Mouse (Mus musculus): ENCODE measurements at regions not wholly inside any gene's neighbourhood (a gene's known extent, or its start where the extent isn't known, plus 50 kb on each side); places are given as distances from the start of the nearest gene placed in this dataset.
"Not testable (repeated sequence)": the region's sequence is repeated elsewhere in the genome, so short reads cannot be mapped to it uniquely, and the experiment has no call there.

DNA sequence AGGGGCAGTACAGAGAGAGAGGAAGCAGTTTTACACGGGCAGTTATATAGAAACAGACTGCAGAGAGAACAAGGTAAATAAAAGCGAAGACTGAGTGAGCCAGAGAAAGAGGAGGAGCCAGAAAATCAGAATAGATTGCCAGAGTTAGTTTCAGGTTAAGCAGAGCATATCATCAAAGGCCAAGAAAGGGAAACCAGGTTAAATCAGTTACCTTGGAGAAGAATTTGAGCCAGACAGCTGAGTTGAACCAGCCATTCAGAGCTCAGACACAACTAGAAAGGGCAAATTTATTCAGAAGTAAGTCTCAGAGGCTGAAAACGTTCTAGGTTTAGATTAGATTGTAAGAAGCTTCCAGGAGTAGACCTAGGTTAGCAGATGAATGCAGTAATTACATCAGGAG, 858.6 kb downstream of the Adgrl3 start:
- in situ Hi-C loops (cut with MboI, MseI): no loop called here

DNA sequence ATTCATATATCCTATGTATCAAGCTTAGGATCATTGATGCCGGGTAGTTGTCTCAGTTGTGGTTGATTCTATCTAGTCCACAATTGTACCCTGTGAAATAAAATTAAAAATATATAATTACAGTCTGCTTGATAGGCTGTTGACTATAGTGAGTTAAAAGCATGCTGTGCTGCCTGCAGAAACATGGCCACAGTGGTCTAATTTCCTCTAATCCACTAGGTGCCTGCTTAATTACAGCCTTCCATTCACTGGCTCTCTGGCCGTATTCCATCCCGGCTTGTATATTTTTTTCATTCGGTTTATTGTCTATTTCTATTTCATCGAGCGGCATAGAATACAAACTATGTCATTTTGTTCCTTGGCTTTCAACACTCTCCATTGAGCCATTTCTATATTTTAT, 873.4 kb downstream of the Adgrl3 start:
- in situ Hi-C loops (cut with MboI, MseI): no loop called here

DNA sequence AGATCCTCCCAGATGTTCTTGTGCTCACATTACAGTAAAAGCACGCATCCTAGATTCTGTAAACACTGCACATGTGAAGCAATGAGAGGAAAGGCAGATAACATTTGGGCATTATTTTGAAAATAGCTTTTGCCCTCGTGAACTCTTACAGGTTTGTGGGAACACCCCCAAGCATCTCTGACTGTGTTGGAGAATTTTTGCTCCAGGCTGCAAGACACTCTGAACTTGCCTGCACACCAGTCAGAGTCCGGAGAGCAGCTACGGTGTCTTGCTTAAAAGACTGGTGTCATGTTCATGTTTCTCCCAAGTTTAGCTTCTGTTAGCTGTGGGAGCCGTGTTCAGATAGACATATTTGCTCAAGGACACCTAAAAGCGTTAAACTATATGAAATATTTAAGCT, 889.4 kb downstream of the Adgrl3 start:
- in situ Hi-C loops (cut with MboI, MseI): loop anchor here (10.0 kb wide), 1 partner anchor 755 kb away; no protein-coding TSS in a partner anchor

DNA sequence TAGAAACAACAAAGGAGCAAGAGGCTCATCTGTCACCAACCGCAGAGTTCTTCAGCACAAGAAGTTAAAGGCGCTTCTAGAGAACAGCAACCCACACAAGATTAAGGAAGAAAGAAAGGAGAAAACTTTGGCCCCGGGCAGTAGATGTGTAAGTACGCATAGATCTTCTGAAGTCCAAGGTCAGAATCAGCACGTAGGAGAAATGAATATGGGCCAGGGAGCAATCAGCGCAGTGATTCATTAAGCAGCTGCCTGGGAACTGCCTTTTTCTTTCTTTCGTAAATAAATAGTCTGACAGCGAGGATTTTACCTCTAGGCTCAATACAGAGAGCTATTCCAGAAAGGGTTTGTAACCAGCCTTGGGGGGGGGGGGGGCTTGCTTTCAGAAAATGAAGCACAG, 890.0 kb downstream of the Adgrl3 start:
- in situ Hi-C loops (cut with MboI, MseI): loop anchor here (10.0 kb wide), 1 partner anchor 755 kb away; no protein-coding TSS in a partner anchor

DNA sequence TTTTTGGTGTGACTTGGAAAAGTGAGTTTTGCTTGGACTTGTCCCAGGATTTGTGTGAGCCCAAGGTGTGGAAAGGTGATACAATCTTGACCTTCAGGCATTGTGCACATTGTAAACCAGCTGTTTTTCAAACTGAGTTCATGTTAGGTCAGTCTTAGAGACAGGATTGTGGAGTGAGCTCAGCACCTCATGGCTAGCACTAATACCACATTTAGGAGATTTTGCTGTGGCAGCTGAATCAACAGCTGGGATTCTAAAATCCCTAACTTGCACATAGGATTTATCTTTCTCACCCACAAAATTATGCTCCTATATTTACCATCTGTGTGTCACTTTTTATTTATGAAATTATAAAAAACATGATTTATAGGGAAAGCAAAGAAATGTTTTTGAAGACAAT, 896.7 kb downstream of the Adgrl3 start:
- in situ Hi-C loops (cut with MboI, MseI): no loop called here

DNA sequence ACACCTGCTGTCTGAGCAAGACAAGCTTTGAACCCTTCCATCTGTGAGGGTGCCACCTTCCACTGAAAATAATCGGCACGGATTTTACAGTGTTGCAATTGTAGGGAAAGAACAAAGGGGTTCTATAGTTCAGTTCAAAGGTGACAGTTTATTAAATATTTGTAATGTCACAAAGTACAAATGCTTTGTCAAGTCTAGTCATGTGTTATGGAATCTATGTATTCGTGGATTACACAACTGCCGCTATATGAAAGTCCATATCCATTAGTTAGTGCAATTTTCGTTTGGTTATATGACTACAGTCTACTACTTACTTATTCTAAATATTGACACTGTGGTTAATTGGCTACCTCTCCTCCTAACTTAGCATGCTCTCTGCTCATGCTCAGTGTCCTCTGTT, 920.9 kb downstream of the Adgrl3 start:
- in situ Hi-C loops (cut with MboI, MseI): no loop called here

DNA sequence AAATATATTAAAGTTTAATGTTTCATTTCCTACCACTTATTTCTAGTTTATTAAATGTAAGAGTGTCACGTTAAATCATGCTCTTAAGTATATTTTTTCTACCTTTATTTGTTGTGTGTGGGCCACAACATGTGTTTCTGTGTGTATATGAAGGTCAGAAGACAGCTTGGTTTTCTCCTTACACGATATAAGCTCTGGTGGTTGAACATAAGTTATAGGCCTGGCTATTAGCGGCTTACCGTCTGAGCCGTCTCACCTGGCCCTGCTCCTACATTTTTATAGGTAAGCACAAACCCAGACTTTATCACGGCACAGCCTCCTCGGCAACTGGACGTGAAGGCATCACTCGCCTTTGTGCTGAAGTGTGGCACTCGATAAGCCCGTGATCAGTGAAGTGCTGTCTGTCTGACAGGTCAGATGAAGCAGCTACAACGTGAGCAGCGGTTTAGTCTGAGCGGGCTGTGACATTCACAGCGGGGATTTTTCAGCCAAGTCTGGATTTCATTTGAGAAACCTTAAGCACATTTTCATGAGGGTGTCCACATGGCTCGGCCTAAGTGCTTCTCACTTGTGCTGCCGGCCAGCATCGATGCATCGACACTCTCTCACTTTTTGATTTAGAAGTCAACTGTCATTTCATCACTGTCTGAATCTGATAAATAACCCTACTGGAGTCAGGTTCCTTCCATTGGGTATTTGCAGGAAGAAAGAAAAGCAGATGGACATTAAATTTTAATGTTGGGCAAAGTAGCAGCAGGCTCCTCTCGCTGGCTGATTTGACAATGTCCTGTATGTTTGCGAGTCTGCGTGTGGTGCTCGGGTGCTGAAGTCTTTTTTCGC, 950.0 kb downstream of the Adgrl3 start:
- in situ Hi-C loops (cut with MboI, MseI): no loop called here

DNA sequence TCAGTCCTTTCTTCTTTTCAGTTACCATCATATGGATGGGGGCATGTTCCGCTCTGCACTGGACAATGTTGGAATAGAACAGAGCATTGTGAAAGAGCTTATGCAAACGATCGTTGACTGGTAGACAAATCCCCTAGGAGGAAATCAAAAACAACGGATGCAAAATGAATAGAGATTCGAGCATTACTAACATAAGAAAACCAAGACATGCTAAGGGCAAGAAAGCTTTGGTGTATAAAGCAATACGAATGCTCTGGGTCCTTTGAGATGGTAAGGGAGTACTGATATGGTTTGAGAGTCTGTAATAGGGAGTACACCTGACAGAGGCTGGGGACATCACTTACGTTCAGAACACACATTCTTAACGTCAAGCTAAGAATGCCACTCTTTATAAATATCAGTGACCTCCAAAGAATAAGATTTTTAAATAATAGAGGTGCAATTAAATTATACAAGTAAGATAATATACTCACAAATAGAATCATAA, 950.6 kb downstream of the Adgrl3 start:
- in situ Hi-C loops (cut with MboI, MseI): no loop called here

DNA sequence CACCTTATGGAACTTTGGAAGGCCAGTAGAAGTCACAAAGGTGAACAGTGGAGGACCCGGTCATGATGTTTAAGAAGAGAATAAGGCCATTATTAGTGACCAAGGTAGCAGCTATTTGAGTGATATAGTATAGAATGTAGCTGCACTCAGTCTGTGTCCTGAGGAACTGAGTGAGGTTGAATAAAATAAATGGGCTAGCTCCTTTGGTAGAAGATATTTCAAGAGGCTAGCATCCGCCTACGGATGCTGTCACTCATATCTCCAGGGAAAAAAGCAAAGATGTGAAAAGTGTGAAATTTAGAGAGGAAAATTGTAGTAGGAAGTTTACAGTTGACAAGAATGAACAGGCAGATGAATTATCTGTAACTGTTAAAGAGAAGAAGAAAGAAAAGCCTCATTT, 956.6 kb downstream of the Adgrl3 start:
- in situ Hi-C loops (cut with MboI, MseI): no loop called here

DNA sequence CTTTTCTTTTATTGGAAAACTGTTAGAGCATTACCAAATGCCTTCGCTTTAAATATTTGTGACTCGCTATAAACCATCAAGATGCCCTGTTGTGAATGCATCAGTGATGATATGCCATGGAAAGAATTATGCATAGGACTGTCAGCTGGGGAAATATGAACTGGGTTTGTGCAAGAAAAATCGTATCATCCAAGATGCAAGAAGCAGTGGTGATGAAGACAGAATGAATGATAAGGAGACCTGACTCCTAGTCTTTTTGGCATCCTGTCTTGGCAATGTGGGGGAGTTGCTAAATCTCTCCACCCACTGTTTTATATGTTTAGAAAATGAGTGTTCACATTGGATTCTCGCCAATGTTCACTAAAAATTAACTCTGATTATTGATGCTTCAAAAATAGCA, 963.4 kb downstream of the Adgrl3 start:
- in situ Hi-C loops (cut with MboI, MseI): no loop called here

DNA sequence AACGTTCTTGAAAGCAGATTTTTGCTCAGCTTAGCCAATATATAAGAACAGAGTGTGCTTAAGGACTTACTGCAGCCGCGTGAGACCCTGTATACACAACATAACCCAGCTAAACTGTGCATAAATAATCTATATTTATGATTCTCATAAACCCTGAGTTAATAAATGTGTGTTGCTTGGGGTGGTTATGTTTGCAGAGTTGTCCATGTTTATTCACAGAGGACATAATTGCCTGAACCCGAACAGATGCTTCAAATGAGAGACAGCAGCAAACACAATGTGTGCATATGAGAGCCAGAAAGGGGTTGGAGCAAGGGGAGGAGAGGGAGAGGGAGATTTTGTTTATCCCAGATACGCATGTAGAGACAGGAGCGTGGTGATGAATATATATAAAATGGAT, 968.1 kb downstream of the Adgrl3 start:
- in situ Hi-C loops (cut with MboI, MseI): no loop called here

DNA sequence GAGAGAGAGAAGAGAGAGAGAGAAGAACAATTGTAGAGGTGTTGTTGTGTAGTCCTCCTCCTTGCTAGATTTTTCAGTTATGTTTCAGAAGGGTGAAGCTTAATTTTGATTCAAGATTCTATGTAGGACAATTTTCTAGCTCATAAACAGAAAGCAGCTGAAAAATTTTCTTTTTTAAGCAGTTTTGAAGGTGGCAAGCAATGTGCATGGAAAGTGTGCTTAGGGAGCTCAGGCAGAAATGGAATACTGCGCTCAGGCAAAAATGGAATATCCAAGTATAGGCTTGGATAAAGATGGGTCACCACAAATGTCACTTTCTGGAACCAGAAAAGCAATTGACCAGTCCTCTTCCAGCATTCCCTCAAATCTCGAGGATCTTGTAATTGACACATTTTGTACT, 988.0 kb downstream of the Adgrl3 start:
- in situ Hi-C loops (cut with MboI, MseI): no loop called here

DNA sequence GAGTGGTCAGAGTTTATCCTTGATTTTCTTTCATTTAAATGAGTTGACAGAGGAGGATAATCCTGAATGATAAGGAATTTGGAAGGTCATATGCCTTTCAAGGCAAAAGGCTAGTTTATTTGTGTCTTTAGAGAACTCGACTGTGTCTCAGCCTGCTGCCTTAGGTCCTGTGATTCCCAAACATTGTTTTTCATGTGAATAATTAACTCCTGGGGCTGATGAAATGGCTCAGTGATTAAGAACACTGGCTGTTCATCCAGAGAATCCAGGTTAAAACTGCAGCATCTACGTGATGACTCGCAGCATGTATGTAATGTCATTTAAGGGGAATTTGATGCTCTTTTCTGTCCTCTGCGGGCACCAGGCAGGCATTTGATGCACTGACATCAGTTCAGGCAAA, 1004.2 kb downstream of the Adgrl3 start:
- in situ Hi-C loops (cut with MboI, MseI): loop anchor here (10.0 kb wide), 1 partner anchor 161 kb away; no protein-coding TSS in a partner anchor

DNA sequence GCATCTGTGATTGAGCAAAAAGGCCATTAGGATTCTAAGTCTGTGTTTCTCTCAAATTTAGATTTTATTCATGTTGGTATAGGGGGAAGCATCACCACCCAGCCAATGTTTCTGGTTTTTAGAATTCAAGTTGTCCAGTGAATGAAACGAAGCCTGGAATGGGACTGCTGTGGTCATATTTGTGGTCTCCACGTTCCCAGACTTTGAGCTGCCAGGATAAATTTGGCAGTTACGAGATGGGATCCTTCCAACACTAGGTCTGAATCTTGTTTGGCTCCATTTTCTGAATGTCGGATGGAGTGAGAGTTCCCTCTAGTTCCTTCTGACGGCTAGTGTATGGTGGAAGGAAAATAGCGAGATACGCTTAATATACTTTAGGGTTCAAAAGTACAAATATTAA, 1014.8 kb downstream of the Adgrl3 start:
- in situ Hi-C loops (cut with MboI, MseI): no loop called here

DNA sequence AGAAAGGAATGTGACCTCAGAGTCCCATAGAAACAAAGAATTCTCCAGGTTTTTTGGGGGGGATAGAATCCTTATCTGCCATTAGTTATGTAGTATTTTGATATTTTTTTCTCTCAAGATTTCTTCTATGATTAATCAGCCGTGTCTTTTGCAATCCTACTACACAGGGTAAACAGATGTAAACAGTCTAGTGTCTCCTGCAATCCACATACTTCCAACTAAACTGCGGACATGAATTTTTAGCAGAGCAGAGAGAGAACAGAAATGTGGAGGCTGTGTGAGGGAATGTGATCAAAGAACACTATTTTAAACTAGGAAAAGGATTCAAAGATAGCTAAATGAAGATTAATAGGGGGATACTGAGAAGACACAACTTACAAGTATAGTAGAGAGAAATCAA, 1026.2 kb downstream of the Adgrl3 start:
- in situ Hi-C loops (cut with MboI, MseI): no loop called here

DNA sequence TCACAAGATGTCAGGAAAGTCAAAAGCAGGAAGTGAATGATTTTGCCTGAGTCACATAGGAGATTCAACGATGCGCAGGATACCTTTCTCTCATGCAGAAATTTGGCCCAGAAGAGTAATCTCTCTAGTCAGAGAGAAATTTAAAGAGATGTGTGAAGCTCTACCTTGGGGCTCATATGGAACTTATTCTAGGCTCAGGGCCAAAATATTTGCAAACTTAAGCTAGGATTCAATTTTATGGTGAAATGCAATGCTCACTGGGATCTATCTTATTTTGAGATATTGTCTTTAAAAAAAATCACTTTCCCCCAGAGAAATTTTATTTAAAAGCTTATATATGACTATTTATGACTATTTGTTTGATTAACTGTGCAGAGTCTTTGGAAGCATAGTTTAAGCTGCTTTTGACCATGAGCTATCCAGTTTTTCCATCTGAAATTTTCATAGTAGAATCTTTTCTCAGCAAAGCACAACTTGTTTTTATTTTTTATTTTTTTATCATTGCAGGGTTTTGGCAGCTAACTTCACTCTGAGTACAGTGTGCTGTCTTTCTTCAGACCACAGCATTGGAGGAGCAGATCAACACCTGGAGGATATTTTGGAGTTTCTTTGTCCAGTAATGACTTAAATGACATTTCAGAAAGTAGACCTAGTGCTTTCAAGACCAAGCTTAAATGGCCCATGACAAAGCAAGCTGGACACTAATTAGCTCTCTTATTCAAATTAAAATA, 1039.3 kb downstream of the Adgrl3 start:
- in situ Hi-C loops (cut with MboI, MseI): no loop called here

DNA sequence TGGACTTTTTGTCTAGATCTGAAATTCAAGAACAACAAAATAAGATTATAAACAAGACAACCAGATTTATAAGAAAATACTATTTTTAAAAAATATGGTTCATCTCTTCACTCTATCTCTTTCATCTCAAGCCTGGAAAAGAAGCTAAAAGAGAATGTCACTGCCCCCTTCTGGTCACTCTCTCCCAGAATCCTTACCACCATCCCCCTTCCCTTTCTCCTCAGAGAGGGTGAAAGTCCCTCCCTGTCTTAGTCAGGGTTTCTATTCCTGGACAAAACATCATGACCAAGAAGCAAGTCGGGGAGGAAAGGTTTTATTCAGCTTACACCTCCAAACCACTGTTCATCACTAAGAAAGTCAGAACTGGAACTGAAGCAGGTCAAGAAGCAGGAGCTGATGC, 1040.7 kb downstream of the Adgrl3 start:
- in situ Hi-C loops (cut with MboI, MseI): no loop called here

DNA sequence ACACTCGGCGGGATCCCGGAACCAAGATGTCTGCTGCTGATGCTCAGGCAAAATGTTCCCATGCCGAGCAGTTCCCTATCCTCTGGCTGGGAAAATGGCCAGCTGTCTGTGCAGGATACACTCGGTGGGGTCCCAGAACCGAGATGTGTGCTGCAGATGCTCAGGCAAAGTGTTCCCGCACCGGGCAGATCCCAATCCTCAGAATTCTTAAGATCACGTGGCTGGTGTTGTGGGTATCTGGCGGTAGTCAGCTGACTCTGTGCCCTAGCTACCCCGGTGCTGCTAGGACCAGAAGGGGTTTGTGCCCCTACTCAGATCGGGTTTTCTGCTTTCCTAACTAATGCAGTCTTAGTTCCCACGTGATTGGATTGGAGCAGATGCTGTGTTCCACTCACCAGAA, 1049.3 kb downstream of the Adgrl3 start:
- in situ Hi-C loops (cut with MboI, MseI): not testable (repeated sequence)

DNA sequence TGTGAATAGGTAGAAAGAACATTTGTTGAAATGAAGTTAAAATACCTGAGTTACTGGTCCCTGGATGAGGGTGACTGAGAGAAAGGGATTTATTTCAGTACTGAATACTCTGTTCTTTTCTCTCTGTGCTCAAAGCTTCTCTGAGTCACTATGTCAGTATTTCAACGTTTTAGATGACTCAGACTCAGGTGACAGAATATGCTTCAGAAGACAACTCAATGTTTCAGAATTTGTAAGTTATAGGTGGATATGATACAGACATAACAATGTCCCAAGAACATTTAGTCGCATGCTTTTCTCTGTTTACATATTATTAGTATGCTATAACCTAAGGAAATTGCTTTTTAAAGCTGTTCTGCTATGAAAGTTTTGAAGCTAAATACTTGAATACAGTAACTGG, 1069.5 kb downstream of the Adgrl3 start:
- in situ Hi-C loops (cut with MboI, MseI): no loop called here

DNA sequence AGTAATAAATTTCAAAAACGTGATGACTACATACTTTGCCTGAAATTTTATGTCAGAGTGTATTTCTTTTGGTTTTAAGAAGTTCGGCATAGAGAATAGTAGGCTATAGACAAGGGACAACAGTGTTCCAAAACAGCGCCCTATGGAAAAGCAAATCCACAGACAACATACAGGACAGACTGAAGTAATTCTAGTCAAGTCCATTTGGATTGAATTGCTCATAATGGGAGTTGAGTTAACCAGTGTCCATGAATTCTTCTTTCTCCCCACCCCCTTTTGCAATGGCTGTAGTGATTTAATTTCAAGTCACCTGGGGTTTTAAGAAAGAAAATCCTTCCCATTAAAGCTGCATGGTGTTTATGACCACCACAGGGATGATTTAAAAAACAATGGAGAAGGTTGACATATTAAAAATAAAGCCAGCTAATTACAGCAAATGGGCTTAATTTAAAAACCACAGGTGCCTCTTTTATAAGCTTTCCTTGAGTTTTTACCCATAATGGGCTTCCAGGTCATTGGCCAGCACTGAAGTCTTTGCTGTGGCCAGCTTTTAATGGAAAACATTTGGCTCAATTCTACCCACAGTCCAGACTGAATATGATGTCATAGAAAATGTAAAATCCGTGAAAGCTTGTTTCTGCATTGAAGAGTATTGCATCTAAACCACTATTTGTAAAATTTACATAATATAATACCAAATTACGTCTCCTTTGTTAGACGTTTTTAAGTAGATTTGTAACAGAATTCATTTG, 1083.3 kb downstream of the Adgrl3 start:
- in situ Hi-C loops (cut with MboI, MseI): no loop called here

DNA sequence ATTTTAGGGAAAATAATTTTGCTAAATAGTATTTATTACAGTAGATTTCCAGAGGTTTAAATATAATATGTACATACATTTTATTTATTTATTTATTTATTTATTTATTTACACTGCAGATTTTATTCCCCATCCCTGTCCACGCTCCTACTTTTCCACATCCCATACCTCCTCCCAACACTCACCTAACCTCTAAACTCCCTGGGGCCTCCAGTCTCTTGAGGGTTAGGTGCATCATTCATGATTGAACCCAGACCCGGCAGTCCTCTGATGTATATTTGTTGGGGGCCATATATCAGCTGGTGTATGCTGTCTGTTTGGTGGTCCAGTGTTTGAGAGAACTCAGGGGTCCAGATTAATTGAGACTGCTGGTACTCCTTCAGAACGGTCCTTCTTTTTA, 1083.9 kb downstream of the Adgrl3 start:
- in situ Hi-C loops (cut with MboI, MseI): no loop called here

DNA sequence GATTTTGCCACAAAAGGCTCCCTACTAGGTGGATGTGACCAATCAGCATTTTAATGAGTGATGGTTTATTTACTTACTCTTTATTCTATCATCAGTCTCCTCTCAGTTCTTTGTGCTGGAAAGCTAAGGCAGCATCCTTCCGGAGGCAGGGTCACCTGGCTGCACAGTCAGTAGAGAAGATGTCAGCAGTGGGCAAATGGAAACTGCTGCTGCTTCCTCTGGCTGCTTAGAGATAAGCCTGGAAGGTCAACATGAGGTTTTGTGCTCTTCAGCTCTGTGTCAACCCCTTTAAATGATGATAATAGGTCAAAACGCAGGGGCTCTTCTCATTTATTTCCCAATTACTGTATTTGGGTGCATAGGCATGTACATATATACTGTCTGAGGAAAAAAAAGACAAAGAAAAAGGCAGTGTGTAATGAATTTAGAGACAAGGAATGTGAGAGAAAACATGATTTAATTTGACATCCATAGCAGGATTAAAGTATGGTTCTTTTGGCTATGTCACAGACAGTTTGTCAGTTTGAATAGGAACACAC, 1106.1 kb downstream of the Adgrl3 start:
- in situ Hi-C loops (cut with MboI, MseI): loop anchor here (10.0 kb wide), 1 partner anchor 321 kb away; no protein-coding TSS in a partner anchor

Data from regulatory T cell (primary cell).